Mouse (Mus musculus) layer of hippocampus, adult 8-10 months (tissue): Measurements from ENCODE around the gene Specc1. TPM values are rescaled to one million over a fixed set of nuclear protein-coding genes. Genes with fewer than 3 reads are reported as not detected.

ENCODE experiments used
- DNase-seq, 2 experiments: peaks; one replicate each; pipeline ENCODE4 v3.0.0; 2022; ENCODE audit warnings: low spot score in 2 of 2
- total RNA-seq, 4 experiments: library from RNA; stranded (reverse); gene quantifications; 2 replicates each; pipeline ENCODE4 v1.2.4; 2022

Gene Specc1
- total RNA-seq, 4 experiments from 2014 or later, result 72.3 to 103 (median 91.0) TPM

DNA sequence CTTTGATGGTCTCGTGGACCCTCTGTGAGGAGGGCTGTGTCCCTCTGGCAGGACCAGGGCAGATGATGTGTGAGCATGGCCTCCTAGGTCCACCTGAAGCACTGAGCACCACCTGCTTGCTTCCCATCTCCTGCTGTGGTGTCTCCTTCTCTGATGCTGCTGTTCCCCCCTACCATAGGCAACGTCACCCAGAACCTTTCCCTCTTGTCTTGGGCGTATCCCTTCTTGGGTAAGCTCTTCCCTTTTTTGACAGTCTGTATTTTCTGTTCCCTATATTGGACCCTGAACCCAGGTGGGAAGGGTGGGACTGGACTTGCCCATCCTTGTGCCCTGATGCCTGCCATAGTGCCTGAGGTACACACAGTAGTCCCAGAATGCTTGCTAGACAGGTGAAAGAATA is 56.9 kb downstream of the Specc1 start:
- no peak for DNase-seq

DNA sequence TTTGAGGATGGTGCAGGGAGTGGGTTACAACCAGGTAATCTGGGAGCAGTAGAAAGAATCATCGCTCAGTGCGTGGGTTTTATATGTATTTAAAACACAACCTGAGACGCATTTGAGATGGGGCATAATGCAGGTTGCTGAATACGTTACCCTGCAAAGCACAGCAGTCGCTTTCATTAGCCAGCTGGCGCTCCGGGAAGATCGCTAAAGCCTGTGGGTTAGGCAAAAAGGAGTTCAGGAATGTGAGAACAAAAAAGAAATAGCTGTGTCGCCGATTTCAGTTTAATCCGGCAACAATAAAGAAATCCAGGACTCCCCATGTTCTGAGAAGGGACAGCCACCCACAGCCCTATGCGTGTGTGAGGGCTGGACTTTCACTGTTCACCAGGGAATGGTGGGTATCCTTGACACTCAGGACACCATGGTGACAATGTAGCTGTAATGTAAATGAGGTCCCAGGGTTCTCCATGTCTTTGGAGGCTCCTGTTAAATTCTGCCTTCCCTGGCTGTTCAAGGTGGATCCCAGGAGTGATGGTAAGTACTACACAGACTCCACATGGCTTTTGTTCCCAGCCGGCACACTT is 58.6 kb downstream of the Specc1 start:
- no peak for DNase-seq

DNA sequence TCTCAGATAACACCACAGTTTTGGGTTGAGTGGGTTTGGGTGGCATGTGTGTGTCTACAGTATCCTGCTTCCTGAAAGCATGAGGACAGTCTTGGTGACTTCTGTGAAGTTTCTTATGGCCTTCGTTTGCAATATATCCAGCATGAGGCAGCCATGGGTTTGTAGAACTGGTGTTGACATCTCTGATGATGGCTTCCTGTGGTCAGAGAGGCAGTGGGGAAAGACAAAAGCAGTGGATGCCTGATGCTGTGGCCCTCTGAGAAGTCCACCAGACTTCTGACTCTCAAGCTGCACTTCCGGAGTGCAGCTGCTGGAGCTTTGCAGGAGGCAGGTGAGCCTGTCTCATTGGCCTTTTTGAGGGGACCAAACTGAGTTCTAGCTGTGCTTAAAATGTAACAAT is 60.4 kb downstream of the Specc1 start:
- DNase-seq, result no peak

- no peak for DNase-seq
Observed at GRCm38 (mm10) chr11:62018315-62019205, 62.0 kb downstream of the Specc1 start.

DNA sequence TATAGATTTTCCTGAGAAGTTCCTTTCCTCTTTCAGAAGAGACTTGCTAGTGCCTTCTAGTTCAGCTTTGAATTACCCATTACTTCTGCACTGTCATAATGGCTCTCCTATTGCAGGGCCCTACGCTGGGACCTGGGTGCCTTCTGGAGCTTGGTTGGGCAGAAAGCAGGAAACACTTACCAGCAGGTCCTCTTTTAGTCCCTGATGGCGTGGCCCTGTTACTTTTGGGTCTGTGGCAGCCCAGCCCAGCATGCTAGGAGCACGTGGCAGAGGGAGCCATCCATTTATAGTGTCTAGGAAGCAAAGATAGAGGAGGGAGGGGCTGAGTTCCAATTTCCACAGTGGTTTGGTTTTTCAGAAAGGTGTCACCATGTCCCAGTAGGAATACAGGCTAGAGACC is 63.3 kb downstream of the Specc1 start:
- no peak for DNase-seq

DNA sequence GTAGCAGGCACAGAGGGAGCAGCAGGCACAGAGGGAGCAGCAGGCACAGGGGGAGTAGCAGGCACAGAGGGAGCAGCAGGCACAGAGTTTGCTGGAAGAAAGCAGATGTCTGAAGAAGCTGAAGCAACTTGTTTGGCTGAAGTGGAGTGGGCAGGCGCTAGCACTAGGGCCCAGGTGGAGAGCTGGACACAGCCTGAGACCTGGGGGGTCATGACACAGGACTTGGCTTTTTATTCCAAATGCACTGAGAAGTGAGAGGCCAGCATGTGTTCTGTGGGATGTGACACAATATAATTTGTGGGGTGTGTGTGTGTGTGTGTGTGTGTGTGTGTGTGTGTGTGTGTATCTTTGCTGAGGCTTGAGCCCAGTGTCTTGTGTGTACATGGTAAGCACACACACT is 64.3 kb downstream of the Specc1 start:
- DNase-seq, result no peak

DNA sequence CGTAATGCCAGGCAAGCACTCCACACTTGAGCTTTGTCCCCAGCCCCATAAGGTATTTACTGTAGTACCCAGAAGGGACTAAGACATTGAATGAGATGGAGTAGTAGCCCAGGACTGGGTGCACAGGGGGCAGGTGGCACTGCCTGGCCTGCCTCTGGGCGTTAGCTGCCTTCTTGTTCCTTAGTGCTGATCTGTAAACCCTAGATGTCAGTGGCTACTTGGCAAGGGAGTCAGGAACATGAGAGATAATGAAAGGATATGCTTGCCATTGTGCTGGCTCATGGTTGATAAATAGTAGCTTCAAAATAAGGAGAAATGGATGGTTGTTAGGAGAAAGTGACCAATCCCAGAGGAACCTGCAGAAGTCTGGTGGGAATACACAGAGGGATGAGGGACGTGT is 65.5 kb downstream of the Specc1 start:
- no peak for DNase-seq

GRCm38 (mm10) chr11:62022718-62023493 is 66.3 kb downstream of the Specc1 start:
- DNase-seq, result no peak

DNA sequence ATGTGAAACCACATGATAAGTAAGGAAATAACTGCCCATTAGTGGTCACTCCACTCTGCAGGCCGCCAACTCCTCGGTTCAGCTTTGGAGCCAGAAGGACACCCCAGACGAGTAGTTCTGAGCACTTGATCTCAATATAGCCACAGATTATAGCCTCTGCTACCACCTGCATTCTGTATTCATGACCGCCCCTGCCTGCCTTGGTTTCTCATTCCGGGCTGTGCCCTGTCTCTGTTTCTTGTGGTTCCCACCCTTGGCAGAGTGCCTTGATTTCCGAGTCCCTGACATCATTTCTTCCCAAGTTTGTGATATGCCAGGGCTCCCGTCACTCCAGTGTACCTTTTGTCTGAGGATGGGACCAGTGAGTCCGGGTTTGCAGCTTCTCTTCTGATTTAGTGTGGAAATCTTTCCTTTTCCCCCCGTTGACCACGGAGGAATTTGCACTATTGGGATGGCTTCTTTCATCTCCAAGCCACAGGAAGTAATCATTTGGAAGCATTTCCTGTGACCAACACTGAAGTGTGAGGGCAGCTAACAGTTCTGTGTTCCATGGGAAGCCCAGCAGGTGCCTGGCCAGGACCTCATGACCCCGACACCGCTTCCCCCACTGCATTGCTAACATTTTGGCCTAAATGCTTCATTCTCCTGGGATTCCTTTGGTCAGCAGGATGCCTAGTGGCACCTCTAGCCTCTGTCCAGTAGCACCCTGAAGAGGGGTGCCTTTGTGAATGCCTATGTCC is 67.1 kb downstream of the Specc1 start:
- DNase-seq, result no peak

- DNase-seq, result no peak
Observed at GRCm38 (mm10) chr11:62024234-62024601, 67.7 kb downstream of the Specc1 start.

DNA sequence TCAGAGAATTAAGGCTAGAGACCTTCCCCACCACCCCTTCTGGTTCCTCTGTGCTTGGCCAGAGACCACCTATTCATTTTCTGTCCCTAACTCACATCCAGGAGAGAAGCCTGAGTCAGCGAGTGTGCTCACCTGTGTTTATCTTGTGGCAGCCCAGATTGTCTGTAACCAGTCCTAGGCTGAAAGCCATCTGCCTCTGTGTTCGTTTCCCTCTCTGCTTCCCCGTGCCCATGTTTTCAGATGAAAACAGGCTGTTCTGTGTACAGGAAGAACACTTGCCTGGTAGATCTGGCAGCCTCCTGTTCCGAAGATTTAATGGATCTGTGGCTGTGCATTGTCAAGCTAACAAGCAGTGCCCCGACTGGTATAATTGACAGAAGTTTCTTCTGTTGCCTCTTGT is 68.4 kb downstream of the Specc1 start:
- peak; percentile 57 to 61 for DNase-seq

GRCm38 (mm10) chr11:62025770-62026169 is 69.2 kb downstream of the Specc1 start:
- DNase-seq, result no peak

DNA sequence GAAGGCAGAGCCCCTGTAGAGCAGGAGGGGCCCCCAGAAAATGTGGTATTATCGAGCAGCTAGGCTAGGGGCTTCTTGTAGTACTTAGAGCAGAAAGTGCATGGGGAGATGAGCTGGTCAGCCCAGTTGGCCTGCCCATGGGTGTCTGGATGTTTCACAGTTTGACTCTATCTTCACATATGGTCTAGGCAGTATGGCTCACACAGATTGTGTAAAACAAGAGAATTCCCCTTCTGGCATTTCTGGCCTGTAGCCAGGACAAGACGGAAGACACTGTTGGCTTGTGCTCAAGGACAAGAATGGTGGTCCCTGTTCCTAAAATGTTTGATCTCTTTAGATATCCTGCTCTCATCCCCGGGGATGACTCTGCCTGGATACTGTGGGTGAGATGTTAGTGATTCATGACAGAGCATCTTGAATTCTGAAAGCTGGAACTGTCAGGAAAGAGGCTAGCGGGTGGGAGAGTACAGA is 69.8 kb downstream of the Specc1 start:
- DNase-seq, result peak in 1 of 2 experiments; percentile 43

- DNase-seq, result no peak
Observed at GRCm38 (mm10) chr11:62027271-62027670, 70.7 kb downstream of the Specc1 start.

GRCm38 (mm10) chr11:62027705-62028104 is 71.1 kb downstream of the Specc1 start:
- no peak for DNase-seq

- no peak for DNase-seq
Observed at GRCm38 (mm10) chr11:62029171-62029570, 72.6 kb downstream of the Specc1 start.

- no peak for DNase-seq
Observed at GRCm38 (mm10) chr11:62034564-62034963, 78.0 kb downstream of the Specc1 start.

- no peak for DNase-seq
Observed at GRCm38 (mm10) chr11:62035220-62035619, 78.7 kb downstream of the Specc1 start.

DNA sequence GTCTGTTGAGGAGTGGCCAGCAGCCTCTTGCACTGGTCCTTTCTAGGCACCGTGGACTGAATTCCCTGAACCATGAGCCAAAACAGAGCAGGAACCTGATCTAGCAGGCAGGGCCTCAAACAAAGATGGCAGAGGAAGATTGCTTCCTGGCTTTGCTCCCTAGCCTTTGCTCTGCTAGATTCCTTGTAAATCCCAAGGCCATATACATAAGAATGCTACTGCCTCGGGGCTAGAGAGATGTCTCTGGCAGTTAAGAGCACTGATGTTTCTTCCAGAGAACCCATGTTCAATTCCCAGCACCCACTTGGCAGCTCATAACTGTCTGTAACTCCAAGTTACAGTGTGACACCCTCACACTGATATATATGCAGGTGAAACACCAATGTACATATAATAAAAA is 83.6 kb downstream of the Specc1 start:
- no peak for DNase-seq

DNA sequence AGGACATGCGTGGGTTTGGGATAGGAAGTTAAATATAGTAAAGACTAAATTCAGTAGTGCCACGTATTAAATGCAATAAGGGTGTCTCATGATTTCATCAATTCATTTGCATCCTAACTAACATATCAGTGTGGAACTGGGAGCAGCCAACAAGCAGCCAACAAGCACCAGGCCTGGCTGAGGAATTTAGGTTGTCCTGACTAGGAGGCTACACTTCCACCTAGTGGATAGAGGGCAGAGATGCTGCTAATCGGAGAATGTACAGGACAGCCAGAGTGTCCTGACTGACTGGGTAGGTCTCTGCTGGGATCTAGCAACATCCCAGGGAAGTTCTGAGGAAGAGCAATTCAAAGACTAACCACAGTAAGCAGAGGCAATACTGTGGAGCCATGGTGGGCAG is 88.1 kb downstream of the Specc1 start:
- no peak for DNase-seq

DNA sequence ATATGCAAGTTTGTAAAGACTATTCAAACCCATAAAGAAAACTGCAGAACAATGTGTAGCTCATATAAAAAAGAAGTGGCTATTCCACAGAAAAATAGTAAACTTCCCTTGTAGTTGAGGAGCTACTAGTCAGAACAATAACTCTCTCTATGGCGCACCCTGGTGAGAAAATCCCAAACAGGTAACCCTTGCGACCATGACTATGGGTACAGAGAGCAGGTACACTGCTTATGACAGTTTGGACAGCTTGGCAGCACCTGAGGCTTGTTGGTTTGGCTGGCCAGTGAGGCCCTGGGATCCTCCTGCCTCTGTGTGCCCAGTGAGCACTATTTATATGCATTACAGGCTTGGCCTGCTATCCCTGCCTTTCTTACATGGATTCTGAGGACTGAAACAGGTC is 89.4 kb downstream of the Specc1 start:
- no peak for DNase-seq
